Mouse (Mus musculus): Measurements from ENCODE around the gene Fh1.

- TF ChIP-seq CTCF (IDR thresholded peaks at IDR 0.05; ENCODE audit: extremely low read depth, insufficient read depth, low read length) (no peak), POLR2A (IDR thresholded peaks at IDR 0.05; ENCODE audit: extremely low read depth, insufficient read depth, low read length) (no peak)
Measured at GRCm38 (mm10) chr1:175579598-175580235, 45.7 kb downstream of the Fh1 start.
